Mouse (Mus musculus) G1E (cell line): Measurements from ENCODE around the gene Map3k12.

ENCODE experiments used
- CTCF ChIP-seq: IDR thresholded peaks from 2 replicates; pipeline ENCODE4 v1.5.1; 2012; ENCODE audit warnings: low read depth, low read length, inconsistent platforms, mixed read lengths
- GATA2 ChIP-seq: IDR thresholded peaks from 2 replicates; pipeline ENCODE4 v1.6.1; 2012; ENCODE audit warnings: low read depth, low read length, inconsistent platforms, borderline replicate concordance
- POLR2AphosphoS5 ChIP-seq: IDR thresholded peaks from 2 replicates; pipeline ENCODE4 v1.6.1; 2012; ENCODE audit warnings: low read depth, low read length, inconsistent platforms; ENCODE audit not compliant: insufficient replicate concordance
- TAL1 ChIP-seq: conservative IDR thresholded peaks from 2 replicates; pipeline ENCODE4 v1.6.1; 2012; ENCODE audit warnings: low read depth, low read length, inconsistent platforms, mixed read lengths

- TF ChIP-seq CTCF = no peak
- TF ChIP-seq TAL1 = no peak
- no peak for TF ChIP-seq GATA2
- TF ChIP-seq POLR2AphosphoS5 = no peak
Observed at GRCm38 (mm10) chr15:102474520-102474919, 42.3 kb downstream of the Map3k12 start.
